ENCODE assay signal across 8 mouse cellular contexts in the genomic region with DNA sequence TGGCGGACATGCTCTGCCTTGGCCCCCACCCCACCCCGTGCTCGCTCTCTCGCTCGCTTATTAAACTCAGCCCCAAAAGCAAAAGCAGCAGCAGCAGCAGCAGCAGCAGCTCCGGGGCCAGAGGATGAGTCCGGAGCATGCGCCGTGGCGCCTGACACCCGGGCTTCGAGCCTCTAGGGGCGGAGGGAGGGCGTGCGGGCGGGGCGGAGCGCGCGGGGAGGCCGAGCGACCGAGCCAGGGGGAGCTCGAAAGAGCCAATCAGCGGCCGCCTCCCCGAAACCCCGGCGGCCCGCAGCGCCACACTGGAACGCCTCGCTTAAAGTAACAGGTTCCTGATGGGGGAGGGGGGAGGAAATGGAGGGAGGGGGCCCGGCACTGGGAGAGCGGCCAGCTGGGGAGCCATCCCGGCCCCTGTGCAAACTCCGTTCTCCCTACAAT. TPM values are rescaled to one million over a fixed set of nuclear protein-coding genes. Genes with fewer than 3 reads are reported as not detected.
DNase-seq lines count a peak whose midpoint lies in the region; ATAC-seq and TF ChIP-seq lines count a peak whose summit lies in the region.

A gene (minus strand): TSS at position 149 of the 438 bp plus-strand sequence.

- H3K9me3 ChIP-seq in hindbrain, postnatal 0 days (ENCODE audit: low read length): no peaks in the 10 kb centered on the region

- H3K27me3 ChIP-seq in hindbrain, postnatal 0 days (ENCODE audit: insufficient read depth, low read length): 0 out of 2 replicates have a peak, but pooled peaks cover 4% of the 10 kb centered on the region

- peaks cover 3% of the 10 kb centered on the region; the same call in 1 of the 2 replicates for H3K4me1 ChIP-seq in hindbrain, postnatal 0 days (ENCODE audit: insufficient read depth, low read length)

- H3K27ac ChIP-seq in hindbrain, postnatal 0 days: peak within 1 kb of the TSS; percentile 84
- H3K27ac ChIP-seq in left cerebral cortex, adult 2 months: peak within 1 kb of the TSS; percentile 95

- intact Hi-C loops in left cerebral cortex, adult 2 months (cut with DNase I): loop anchor here (1.0 to 5.0 kb wide), 4 partner anchors 61 to 665 kb away; a partner anchor contains a TSS

- peak within 1 kb of the TSS; percentile 88 for H3K4me3 ChIP-seq in hindbrain, postnatal 0 days (ENCODE audit: low read length)
- H3K4me3 ChIP-seq in left cerebral cortex, adult 2 months: peak within 1 kb of the TSS; percentile 73

- peak within 1 kb of the TSS; percentile 77 for H3K9ac ChIP-seq in hindbrain, postnatal 0 days (replicated peaks; ENCODE audit: low read length)

- TF ChIP-seq CTCF in hindbrain, postnatal 0 days (IDR thresholded peaks at IDR 0.05; ENCODE audit: low read depth): no peak
- TF ChIP-seq CTCF in left cerebral cortex, adult 2 months (IDR thresholded peaks at IDR 0.05): no peak; the same call in 1 of the 2 replicates

- peak; percentile 84 for DNase-seq in WW6 (ENCODE audit: low read depth, low spot score)
- peak; percentile 90 to 94 for DNase-seq in cerebellum, postnatal 4 days (ENCODE audit: low spot score in 2 of 2)
- DNase-seq in gastrocnemius, adult 18-20 months (ENCODE audit: low spot score): peak; percentile 95
- peak; percentile 97 for DNase-seq in hindbrain, postnatal 0 days (ENCODE audit: low spot score)
- peak; percentile 93 to 94 for DNase-seq in left cerebral cortex, adult 2 months (ENCODE audit: extremely low spot score in 1 of 2, low spot score in 2 of 2)
- peak; percentile 90 to 91 for DNase-seq in right cerebral cortex, adult 2 months (ENCODE audit: low spot score in 2 of 2)
- DNase-seq in urinary bladder, postnatal 14 days (ENCODE audit: low spot score): peak; percentile 97

- H3K4me2 ChIP-seq in hindbrain, postnatal 0 days (ENCODE audit: low read depth, low read length): peak within 1 kb of the TSS; percentile 90

- H3K36me3 ChIP-seq in hindbrain, postnatal 0 days (ENCODE audit: insufficient read depth, low read length): no peaks in the 10 kb centered on the region

- ATAC-seq in hindbrain, postnatal 0 days: peak; percentile 94
- ATAC-seq in megakaryocyte, adult 5-6 weeks (ENCODE audit: poor library complexity, severe bottlenecking): peak; percentile 80

- under 1% methylated on average over 36 of the region's 37 CpGs for WGBS in hindbrain, postnatal 0 days

RNA-seq across cellular contexts. Expression of the gene that starts here (rescaled TPM):
- 100 to 1,000 TPM; 148 to 154 TPM for total RNA-seq in gastrocnemius, adult 18-20 months (2021)
- 18.6 and 22.7 TPM in 2 replicates for total RNA-seq in hindbrain, postnatal 0 days (2014; rRNA removed)
- polyA plus RNA-seq in hindbrain, postnatal 0 days (2015; fragmentation: Nextera tagmentation; extraction: Ambion mirVana): 61.3 and 62.9 TPM in 2 replicates
- total RNA-seq in left cerebral cortex, adult 2 months (2021): 10 to 100 TPM; 37.1 to 41.7 TPM
- total RNA-seq in megakaryocyte, adult 5-6 weeks (2015): 6.2 and 8.1 TPM in 2 replicates
- 7.3 and 18.5 TPM in 2 replicates for total RNA-seq in megakaryocyte, adult 5-6 weeks (2017)

Comparison
In these comparisons a context has a peak if more than half of its experiments do, and no peak if none do; other contexts are left out.
1. Peak in every context shown above with its lines: DNase-seq, ATAC-seq, H3K4me3 ChIP-seq and H3K27ac ChIP-seq.